Mouse (Mus musculus): ENCODE measurements at regions not wholly inside any gene's neighbourhood (a gene's known extent, or its start where the extent isn't known, plus 50 kb on each side); places are given as distances from the start of the nearest gene placed in this dataset.

DNA sequence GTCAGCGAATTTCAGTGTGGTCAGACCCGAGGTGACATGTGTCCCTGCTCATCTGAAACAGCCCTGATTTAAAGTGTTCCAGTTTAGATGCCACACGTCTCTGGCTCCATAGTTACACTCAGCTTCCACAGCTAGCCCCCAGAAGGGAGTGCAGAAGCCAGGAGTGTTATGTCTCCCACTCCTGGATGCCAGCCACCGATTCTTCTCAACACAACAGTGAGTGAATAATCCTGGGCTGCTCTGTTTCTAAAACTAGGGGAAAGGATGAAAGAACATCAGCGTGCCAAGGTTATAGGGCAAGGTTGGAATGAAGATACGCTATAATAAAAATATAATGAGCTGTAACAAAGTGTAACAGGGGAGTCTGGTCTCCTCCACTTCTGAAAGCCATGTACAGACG is 51.5 kb upstream of the Stmnd1 start:
- no peak for DNase-seq

DNA sequence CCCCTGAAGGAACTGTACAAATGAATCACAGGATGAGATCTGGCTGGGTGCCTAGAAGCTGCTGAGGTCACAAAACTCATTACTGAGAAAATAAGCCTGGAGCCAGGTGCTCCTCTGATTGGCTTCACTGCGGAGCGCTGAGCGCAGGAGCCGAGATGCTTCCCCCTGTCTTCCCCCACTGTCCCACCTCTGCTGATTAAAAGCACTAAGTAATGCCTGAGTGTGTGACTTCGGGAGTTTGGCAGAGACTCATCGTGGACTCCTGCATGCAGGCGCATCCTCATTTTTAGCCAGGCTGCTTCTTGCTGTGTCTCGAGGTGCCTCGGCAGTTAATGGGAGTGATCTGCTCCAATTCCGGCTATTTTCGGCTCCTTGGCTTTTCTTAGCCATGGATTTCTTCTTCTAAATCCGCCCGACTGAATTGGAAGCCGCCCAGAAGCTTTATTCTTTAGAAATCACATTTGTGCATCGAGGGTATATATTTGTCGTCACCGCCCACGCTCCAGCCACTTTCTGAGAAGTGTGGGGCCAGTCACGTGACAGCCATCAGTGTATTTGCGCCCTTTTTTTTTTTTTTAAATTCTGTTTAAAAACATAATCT is 55.3 kb upstream of the Stmnd1 start:
- DNase-seq: peak; percentile 64

DNA sequence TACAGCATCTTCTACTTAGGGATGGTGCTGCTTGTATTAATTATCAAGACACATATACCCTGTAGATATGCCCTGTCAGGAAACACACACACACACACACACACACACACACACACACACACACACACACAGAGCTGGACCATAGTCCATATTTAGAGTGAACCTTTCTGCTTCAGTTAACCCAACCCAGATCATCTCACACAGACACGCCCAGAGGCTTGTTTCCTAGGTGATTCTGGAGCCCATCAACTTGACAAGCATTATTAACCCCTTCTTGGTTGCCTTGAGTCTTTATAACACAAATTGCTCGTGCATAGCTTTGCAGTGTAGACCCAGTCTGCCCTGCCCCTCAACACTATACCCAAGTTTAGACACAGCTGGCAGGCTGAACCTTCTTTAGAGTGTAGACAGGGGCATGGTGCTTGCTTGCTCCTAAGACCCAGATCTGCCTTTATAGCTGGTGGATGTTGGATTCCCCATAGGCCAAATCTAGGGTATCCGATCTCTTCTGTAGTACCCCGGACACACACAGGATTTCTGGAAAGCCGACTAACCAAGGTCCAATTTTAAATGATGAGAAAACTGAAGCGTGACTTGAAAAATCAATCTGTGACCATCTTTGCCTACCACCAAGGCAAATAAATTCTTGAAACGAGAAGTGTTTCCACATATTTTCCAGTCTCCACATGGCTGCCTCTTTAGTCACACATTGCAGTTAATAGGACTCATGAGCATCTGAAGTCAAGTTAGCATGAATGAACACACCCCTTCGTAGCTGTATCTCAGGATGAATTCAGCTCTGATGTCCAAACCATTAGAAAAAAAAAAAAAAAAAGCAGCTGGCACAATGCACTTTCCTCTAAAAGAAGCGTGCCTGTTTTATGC is 56.3 kb upstream of the Stmnd1 start:
- no peak for DNase-seq

DNA sequence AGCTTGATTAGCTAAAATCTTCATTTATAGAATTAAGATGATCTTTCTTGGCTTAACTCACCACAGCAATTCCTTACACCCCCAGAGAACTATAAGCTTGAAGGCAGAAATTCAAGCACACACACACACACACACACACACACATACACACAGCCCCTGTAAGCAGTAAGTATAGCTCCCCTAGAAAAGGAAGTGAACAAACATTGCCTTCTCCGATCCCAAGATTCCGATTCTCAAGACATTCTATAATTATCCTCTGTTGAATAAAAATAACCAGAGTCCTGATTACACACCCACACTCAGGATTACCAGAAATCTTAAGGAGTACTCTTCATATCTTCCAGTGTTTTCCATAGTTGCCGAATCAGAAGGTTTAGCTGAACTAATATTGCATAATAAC is 70.0 kb upstream of the Stmnd1 start:
- DNase-seq: no peak

DNA sequence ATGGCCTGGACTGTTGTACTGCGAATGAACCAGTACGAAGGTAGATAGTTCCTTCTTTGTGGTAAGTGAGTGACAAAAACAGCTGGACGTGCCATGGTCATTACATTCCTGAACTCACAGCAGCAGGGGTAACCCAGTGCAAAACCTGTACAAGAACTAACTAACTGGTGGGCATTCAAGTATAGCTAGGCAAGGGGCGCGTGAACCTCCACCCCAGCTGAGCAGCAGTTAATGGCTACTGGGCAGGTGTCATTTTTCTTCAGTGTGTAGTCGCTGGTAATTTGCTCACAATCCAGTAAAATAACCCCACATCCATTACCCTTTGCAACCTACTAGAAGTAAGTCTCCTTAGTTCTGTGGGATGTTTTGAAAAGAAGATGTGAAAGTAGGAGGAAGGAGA is 70.9 kb upstream of the Stmnd1 start:
- no peak for DNase-seq

DNA sequence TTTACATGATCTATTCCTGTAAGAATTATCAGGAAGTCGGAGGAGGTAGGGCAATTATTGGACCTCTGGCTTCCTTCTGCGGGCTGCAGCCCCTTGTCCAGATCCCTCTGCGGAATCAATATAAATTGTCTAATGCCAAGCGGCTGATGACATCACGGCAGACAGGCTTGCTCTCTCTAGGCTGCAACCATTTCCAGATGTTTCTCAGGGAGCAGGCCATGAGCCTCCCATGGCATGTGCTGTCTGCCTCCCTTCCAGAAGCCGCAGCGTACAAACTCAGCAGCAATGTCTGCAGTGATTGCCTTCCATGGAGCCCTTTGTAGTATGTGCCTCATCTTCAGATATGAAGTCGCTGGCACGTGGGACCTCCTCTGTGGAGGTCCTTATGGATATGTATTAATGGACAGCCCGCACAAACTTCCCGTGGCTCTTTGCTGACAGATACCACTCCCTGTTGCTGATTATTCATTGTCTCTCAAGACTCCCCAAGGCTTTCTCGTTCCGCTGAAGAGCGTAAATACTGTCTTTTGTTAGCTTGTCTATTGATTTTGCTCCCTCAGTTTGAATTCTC is 72.4 kb upstream of the Stmnd1 start:
- DNase-seq: no peak

DNA sequence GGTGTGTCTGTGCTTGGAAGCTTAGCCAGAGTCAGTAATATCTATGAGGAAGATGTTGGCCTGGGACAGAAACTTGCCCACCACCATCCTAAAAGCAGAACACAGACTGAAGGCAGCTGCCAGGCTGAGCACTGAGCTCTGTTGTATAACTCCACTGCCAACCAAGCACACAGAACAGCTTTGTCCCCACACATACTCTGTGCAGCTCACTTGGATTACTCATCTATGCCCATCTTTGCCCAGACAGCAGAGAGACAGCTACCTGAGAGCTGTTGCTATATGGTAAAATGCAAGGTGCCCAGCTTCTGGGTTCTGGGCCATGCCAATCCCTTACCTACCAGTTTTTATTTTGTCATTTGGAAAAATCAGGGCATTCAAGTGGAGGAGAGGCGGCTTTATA is 80.4 kb upstream of the Stmnd1 start:
- DNase-seq: no peak

DNA sequence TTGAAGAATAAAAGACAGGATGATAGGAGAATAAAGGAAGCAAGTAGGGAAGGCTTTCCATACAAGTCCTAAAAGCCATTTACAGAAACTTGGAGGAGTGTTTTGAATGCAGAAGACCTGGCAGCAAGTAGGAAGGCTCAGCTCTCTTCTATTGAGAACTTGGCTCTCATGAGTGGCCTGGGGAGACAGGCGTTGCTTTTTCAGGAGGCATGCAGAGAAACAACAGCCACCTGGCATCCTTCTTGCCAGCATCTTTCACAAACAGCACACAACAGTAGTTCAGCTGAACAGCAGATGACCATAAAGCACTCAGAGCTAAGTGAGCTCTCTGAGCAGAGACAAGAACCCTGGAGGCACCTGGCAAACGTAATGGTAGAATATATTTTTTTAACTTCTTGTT is 83.8 kb upstream of the Stmnd1 start:
- no peak for DNase-seq

DNA sequence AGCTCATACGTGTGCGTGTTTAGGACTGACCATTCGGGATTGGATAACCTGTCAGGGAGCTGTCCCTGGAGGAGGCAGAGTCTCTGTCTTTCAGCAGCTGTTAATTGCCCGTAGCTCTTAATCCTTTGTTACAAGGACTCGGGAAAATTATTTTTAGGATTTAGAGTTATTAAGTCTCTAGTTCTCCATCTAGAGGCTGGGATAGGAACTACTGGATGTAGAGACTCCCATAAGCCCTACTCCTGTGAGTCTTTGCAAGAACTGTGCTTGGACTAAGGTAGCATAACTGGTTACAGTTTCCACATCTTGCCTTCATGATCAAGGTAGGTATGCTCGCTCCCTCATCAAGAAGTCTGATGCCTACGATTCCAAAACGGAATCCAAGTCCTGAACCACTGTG is 90.7 kb upstream of the Stmnd1 start:
- DNase-seq: no peak

DNA sequence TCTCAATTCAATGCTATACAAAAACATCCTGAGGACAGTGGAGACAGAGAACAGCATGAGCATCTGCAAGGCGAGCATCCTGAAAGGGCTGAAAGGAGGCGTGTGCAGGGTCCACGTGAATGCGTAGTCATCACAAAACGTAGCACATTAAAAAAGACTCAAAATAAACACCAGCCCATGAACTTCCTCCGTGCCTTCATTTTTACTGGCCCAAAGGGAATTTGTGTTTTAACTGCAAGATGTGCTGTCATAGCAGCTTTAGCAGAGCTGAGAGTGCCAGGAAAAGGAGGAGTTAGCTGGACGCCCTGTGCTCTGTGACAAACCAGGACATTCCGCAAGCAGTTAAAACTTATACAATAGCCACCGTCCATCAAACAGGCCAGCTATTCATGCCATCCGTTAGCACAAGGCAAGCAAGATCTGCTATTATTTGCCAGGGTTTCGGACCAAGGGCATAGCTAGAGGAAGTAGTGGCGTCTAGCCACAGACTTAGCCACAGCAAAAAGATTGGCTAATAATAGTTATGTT is 92.9 kb upstream of the Stmnd1 start:
- DNase-seq: no peak

DNA sequence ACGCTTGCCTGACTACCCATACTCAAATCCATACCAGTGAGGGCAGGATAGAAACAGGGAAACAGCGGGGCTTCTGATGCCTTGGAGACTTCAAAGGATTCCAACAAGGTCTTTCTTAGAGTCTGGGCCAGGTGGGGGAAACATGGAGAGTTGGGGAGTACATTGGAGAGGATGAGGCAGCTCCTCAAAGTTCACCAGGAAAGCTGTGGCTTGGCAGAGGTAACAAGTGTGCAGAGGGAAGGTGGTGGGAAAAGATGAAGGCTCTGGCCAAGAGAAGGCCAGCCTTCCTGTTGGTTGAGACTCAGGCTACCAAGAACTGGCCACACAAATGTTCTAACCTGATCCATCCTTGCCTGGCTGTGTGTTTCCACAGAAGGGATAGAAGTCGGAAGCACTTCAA is 93.6 kb upstream of the Stmnd1 start:
- DNase-seq: no peak

DNA sequence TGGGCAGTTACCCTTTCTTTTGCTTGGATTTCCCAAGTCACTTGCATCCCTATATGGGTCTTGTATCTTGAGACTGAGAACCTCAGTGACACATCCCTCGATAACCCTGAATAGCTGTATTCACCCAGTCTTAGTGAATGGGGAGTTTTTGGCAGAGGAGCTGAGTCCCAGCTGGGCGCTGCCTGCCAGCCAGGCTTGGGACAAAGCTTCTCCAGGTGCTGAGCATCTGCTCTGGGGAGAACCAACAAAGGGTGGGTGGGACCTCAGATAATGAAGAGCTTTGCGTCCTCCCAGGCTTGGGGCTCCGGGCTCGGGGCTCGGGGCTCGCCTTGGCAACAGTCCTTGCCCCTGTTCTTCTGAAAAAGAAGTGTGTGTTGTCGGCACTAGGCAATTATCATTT is 100.4 kb upstream of the Stmnd1 start:
- DNase-seq: no peak

DNA sequence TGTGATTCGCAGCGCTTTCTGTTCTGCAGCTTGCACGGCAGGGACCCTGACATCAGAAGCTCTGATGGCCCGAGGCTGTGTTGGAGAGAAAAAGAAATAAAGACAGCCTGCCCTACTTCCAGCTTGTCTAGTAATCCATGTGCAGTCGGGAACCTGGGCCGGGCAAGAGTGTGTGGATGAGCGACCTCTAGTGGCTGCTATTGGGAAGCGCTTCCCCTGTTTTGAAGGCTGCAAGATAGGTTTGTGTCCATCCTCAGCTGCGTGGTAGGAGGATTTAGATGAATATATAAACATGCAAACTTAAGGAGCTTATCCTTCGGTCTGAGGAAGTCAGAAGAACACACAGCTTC is 111.5 kb upstream of the Stmnd1 start:
- DNase-seq: peak; percentile 74

DNA sequence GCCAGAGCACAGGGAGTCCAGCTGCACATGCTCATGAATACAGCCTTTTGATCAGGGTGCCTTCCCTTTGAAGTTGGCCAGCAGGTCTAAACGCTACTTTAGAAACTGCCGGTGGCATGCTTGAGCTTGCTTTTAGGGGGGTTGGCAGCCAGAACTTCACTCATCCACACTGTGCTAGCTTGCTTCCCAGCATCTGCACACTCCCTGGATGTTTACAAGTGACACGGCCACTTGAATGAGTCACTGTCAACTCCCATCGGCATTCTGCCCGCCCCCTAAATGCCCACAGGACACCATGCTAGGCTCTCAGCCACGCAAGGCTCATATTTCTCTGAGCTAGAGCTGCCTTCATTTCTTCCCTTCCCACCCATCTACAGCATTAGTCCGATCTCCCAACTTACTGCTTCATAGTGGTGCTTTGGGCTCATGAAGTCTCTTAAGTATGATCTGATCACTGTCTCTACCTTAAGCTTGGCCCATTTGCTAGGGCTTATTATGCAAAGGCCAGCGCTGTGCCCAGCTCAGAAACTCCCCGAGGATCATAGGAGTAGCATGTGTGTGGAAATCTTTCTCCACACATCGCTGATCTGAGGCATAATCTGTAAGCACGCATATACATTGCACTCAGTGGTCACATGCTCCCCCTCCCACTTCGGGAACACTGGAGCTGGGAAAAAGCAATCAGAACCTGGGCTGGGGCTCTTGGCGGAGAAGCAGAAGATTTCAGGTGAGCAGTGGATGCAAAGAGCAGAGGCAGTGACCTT is 112.1 kb upstream of the Stmnd1 start:
- no peak for DNase-seq

DNA sequence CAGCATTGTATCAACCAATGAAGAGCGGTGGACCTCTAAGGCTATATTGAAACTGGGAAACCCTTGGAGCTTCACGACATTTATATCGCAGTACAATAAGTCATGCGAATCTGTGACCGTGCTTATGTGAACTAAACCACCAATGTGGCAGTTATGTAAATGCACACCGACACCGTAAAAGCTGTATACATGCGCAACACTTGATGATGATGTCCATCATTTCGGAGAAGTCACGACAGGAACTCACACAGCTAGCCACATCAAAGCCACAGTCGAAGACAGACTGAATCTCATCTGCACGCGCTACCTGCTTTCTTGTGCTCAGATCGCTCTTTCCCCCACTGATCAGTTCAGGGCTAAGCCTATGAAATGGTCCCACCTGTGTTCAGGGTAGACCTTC is 114.2 kb upstream of the Stmnd1 start:
- no peak for DNase-seq

DNA sequence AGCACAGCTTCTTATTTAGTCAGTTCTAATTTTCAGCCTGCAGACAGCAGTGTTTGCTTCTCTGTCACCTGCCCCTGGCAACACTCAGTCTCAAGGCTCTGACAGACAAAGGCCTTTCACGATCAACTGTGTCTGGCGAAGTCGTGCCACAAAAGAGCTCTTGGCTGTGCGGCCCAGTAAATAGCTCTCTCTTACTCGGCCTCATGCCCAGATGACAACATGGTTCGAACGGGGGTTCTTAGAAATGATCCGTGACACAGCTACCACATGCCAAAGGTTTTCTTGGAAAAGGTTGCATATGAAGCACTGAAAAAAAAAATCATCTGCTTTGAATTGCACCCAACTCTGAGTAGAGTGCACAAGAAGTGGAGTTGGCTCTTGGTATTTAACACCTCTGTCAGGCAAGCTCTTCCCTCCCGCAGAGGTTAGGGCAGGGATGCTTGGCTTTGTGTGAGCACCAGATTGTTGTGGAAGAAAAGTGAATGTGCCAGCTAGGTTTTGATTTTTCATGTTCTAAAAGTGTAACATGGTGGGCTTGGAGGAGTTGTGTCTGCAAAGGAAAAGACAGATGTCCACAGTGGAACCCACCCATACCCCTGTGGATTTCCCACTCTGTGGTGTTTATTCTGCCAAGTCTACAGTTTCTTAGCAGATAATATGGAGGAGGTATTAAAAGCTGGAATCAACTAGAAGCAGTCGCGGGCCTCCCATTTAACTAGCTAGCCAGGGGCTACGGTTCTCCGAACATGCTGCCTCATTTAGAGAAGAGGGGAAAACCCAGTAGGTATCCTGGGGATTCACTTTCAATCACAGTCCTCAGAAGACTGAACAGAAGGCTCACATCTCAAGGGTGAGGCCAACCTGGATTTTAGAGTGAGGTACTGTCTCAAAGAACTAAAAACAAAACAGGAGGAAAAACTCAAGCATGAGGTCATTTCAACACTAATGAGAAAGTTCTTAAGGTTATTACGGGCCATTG is 120.0 kb upstream of the Stmnd1 start:
- no peak for DNase-seq

DNA sequence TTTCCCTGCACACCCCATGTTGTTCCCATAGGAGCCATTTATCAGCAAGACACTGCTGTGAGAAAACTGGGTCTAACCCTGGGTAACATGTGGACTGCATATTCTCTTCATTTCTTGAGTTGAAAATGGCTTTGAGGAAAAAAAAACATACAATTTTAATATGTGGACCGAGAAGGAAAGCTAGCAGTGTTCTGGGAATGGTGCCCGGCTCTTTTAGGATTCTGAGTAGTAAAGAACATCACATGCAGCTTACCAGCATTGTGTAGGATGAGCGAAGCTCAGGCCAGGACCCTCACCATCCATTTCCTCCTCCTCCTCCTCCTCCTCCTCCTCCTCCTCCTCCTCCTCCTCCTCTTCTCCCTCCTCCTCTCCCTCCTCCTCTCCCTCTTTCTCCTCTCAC is 133.5 kb upstream of the Stmnd1 start:
- no peak for DNase-seq

DNA sequence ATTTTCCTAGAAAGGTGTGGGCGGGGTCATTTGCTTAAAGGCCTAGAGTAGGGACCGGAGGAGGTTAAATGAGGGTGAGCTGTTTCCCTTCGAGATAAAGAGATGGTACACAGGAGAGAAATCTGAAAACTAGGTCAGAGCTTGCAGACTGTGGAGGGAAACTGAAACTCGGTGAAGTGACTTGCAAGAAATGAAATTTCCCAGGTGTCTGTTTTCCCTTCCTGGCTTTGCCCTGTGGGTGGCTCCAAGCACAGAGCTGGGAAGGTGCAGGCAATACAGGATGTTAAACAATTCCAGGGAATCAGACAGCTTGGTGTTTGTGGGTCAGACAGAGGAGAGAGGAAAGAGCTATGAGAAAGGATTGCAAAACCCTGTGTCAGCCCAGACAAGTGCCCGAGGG is 134.3 kb upstream of the Stmnd1 start:
- no peak for DNase-seq

DNA sequence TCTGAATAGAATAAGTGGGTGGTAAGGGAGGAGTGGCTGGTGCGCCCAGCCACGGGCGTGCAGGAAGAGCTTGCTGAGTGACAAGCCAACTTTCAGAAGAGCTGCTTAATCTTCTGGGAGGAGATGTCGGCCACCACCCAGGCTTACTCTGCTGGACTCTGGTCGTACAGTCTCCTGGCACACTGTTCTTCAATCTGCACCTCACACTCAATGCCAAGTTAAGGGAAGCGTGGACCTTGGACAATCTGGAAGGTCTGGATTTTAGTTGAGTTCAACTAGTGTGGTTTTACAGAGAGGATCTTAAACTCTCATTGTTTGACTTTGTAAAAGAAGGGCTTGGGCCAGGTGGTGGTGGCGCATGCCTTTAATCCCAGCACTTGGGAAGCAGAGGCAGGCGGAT is 138.1 kb upstream of the Stmnd1 start:
- DNase-seq: no peak

DNA sequence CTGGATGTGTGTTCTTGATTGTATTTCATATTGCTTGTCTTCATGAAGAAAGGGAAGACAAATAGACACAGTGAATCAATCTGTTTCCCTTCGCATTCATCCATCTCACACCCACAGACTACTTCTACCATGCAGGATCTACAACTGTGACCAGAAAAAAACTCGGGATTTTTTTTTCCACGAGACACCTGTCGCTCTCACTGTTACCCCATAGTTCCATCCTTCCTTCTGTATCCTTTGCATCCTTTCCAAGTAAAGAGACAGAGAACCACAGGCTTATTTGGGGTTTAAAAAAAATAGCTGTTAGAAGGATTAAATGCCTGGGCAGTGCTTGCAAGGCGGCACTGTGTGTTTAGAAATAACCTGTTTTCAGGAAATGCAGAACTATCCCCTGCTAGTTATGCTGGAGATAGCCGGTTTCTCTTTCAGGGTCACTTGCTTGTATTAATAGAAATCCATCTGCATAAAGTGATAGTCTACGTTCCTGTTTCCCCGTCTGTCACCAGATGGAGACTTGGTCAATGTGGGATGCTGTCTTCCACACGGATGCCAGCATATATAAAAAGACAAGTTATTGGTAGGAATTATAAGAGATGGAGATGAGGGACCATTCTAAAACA is 144.2 kb upstream of the Stmnd1 start:
- DNase-seq: no peak

DNA sequence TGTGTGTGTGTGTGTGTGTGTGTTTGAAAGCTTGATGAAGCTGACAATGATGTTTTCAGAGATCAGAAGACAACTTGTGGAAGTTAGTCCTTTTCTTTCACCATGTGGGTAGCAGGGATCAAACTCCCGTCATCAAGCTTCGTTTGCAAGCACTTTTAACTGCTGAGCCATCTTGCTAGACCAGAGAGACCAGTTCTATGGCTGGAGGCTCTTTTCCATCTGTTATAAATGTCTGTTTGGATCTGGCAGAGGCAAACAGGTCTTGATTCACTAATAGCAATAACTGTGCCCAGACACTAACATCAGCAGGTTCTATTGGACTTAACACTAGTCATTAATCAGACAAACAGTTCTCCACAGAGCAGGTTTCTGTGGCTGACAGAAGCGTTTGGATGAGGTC is 150.1 kb upstream of the Stmnd1 start:
- DNase-seq: no peak

DNA sequence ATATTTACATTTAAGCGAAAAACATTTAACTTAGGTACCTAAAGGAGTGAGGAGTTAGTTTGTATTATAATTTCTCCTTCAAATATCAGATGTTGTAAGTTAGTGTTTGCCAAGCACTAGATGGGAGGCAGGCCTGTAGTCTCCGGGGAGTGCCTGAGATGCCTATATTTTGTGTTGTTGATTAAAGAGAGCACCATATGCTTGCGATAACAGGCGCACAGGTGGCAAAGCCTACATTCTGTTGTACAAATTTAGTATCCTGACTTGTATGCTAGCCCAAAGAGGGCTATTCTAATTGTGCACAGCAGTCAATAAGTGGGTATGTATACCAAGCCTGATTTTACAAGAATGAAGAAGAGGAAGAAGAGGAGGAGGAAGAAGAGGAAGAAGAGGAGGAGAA is 151.8 kb upstream of the Atxn1 start:
- DNase-seq: no peak
